Mouse (Mus musculus) gastrocnemius, adult 8-10 months (tissue): ENCODE data around the gene Tmem72. TPM values are rescaled to one million over a fixed set of nuclear protein-coding genes. Genes with fewer than 3 reads are reported as not detected.

Experiments
- DNase-seq, 2 experiments: peaks; one replicate each; pipeline ENCODE4 v3.0.0; 2022; ENCODE audit warnings: low spot score in 2 of 2
- total RNA-seq, 4 experiments: library from RNA; stranded (reverse); gene quantifications; 2 replicates each; pipeline ENCODE4 v1.2.4; 2022

The Tmem72 gene
- total RNA-seq, 4 experiments from 2014 or later, result 0.02 to 0.03 TPM; not detected in 2

DNA sequence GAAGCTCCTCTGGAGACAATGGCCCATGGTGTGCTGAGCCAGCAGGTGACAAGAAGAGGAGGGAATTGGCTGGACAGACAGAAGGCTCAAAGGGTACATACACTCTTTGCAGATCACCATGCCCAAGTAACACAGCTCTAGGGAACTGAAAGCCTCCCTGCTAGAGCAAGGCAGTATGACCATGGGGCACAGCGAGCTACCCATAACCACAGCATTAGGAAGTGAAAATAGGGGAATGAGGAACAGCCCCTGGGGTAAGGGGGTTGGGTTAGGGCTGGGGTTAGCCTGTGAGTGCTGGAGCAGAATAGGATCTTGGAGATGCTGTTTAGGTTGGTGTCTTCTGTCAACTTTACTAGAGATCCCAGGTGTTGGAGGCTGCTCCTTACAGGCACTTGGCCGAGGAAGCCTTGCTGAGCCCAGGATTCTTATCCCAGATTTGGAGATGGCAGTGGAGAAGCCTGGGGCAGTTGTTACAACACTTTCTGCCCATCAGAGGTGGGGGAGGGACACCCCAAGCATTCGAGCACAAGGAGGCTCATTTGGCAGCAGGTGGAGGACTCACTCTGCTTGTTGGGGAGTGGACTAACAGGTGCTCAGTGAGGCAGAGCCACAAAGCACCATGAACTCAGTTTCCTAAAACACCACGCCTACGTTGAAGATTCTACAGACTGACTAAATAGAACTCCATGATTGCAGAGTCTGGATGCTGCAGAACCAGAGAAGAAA, 37.0 kb downstream of the Tmem72 start:
- no peak for DNase-seq

DNA sequence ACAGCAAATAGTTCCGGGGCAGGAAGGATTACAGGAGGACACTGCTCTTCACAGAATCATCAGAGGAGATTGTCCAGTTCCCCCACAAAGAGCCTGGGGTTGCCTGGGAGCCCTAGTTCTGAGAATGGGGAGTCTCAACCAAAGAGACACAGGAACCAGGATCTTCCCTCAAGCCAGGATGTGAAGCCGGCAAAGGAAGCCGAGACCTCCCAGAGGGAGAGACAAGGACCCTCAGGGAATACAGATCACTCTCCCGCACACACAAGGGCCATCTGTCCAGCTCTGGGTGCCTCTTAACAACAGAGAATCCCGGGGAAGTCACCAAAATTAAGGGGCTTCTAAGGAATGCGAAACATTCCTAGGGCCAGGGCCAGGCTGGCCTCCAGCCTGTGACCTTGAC, 39.4 kb downstream of the Tmem72 start:
- DNase-seq, result no peak

GRCm38 (mm10) chr6:116676355-116676913, 40.3 kb downstream of the Tmem72 start:
- DNase-seq, result no peak

DNA sequence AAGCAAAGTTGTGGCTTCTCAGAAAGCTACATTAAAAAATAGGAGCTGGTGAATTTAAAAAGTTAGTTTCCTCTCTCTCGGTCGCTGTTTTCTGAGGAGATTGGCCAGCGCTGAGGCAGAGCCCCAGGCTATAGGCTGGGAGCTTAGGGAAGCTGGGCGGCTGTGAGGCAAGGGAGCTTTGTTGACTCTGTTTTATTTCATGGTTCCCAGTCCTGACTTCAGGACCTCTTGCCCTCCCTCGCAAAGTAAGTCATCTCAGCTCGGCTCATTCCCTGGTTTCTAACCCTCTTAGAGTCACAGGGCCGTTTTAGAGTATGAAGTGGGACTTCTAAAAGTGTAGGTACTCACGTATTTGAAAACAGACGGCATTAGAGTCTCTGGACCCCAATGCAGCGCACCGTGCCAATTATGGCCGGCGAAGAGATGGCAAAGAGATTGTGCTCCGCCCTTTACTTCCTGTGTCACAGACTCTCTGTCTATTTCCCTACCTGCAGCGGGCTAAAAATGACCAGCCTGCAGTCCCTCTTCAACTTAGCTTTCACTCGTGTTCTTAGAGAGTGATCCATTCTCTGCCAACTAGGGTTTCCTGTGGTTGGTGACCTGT, 42.3 kb downstream of the Tmem72 start:
- DNase-seq, result no peak

- peak; percentile 48 to 62 for DNase-seq
Observed at GRCm38 (mm10) chr6:116673471-116674282, 43.0 kb downstream of the Tmem72 start, which contains the start of gene Rassf4. Gene Rassf4, minus strand, starts transcription at chr6:116673952.

DNA sequence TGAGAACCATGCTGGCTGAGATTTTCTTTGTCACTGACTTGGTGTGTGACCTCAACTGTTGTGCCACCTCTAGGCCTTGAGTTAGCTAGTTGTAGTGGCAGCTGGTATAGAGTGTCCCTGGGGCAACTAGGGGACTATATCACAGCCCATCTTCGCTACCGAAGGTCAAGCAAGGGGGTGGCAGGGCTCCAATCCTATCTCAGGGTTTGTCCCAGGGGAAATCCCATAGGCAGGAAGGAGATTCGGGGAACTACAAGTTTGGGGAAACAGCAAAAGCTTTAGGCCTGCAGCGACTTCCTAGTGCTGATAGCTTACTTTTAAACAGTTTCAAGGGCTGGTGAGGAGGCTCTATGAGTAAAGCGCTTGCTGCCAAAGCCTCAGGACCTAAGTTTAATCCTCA, 44.4 kb downstream of the Tmem72 start:
- no peak for DNase-seq

DNA sequence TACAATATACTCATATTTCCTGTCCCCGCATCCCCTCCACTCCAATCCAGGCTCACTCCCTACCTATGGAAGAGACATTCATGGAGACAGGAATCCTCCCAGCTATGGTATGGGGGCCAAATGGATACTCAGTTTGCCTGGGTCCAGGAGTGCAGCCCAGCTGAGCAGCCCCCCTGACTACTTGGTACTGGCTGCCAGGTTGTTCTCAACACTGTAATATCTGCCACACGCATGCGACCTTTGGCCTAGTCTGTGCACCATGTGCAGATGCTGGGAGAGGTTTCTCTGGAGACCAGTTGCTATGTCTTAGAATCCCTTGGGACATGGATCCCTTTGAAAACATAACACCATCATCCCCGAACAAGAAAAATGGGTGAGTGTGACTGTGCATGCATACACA, 44.9 kb downstream of the Tmem72 start:
- DNase-seq, result no peak

DNA sequence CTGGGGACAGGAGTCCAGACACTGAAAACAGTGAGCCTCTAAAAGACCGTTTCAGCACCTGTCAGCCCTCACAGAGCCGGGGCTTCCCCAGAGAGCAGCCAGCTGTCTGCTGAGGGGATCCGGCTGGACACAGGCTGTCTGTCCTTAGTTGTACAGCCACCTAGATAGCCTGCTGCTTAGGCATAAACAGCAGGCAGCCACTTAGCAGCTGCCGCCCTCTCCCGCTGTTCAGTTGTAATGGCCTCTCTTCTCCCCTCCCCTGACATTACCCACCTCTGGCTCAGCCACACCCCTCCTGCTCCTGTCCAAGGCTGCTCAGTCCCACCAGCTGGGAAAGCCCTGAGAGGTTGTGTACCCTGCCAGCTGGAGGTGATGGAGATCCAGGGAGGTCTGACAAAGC, 45.7 kb downstream of the Tmem72 start:
- no peak for DNase-seq

GRCm38 (mm10) chr6:116670144-116670543, 46.6 kb downstream of the Tmem72 start:
- no peak for DNase-seq

DNA sequence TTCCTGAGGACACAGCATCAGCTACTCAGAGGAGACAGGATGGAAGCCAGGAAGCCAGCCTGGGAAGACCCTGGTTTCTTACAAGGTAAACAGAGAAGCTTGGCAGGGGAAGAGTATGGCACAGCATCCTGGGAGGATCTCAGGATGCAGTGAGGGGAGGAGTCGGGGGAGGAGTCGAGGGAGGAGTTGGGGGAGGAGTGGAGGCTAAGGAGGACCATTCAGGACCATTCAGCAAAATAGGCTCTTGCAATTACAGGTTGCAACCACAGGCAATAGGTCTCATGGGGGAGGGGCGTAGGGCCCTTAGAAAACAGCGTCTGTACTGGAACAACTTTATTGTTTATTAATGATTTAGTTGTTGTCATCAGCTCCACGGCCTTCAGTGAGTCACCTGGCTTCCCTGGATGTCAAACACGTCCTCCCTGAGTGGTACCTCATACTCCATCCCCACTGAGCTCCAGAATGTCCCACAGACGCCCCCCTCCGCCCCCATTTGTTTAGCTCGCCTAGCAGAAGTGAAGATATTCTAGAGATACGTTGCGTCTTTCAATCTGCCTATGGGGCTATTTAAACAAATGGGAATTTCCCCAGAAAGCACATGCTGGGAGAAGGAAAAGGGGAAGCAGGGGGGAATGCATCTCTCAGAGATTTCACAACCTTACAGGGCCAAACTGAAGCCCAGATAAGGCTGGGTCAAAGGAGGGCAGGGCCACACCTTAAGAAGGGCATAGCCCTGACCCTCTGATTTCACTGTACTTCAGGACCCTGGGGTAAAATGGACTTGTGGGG, 47.8 kb downstream of the Tmem72 start:
- no peak for DNase-seq

GRCm38 (mm10) chr6:116667382-116667781, 49.3 kb downstream of the Tmem72 start:
- no peak for DNase-seq

DNA sequence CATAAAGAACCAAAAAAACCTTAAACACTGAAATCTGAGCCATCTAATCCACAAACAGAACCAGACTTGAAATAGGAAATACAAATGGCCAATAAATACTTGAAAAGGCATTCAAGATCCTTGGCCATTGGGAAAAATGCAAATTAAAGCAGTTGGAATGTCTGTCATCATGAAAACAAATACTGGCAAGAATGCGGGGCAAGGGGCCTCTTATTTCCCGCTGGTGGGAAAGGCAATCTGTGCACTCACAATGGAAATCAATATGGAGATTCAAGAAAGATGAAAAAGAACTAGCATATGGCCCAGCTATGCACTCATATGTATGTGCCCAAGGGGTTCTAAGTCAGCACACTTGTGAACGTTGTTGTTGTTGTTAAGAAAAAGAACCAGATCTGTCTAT, 49.8 kb downstream of the Tmem72 start:
- no peak for DNase-seq

- DNase-seq, result no peak
Observed at GRCm38 (mm10) chr6:116666085-116666750, 50.5 kb downstream of the Tmem72 start.

- no peak for DNase-seq
Observed at GRCm38 (mm10) chr6:116664830-116665229, 51.9 kb downstream of the Tmem72 start.

DNA sequence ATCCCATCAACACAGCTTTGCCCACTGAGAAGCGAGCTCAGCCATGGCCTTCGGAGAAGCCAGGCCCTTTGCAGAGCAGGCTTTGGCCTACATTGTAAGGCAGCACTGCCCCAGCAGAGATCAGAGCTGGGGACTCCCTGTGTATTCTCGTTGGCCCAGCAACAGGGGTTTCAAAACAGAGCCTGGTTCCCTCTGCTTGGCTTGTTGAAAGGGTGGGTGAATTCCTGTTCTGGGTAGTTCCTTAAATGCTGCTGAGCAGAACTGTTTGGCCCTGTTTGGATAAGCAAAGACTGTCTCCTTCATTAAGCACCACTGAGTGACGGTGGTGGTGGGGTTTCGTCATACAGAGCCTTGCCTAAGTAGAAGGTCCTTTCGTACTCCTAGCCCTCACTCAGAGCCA, 52.7 kb downstream of the Tmem72 start:
- DNase-seq, result no peak

GRCm38 (mm10) chr6:116663364-116663763, 53.3 kb downstream of the Tmem72 start:
- DNase-seq, result no peak

GRCm38 (mm10) chr6:116653684-116654454, 62.8 kb downstream of the Tmem72 start:
- DNase-seq, result no peak

GRCm38 (mm10) chr6:116653191-116653590, 63.5 kb downstream of the Tmem72 start:
- DNase-seq, result no peak

- peak in 1 of 2 experiments; percentile 22 for DNase-seq
Observed at GRCm38 (mm10) chr6:116651437-116652118, 65.1 kb downstream of the Tmem72 start.
